Mouse (Mus musculus) heart, adult 18-20 months (tissue): ENCODE measurements around the gene Yrdc. TPM values are rescaled to one million over a fixed set of nuclear protein-coding genes. Genes with fewer than 3 reads are reported as not detected.
A peak's percentile ranks its signal among the peaks of the same experiment; 100 is the strongest.

ENCODE experiments used
- DNase-seq, 2 experiments: peaks; one replicate each; pipeline ENCODE4 v3.0.0; 2021 to 2022; ENCODE audit warnings: mixed read lengths in 1 of 2
- long read RNA-seq, 2 experiments: library from polyadenylated mRNA; stranded (forward); transcript quantifications; one replicate each; pipeline ENCODE4 v2.0.0; 2021
- total RNA-seq, 2 experiments: library from RNA; stranded (reverse); gene quantifications; 2 replicates each; pipeline ENCODE4 v1.2.3; 2021

Yrdc gene
- total RNA-seq = 10 to 100 TPM; 20.0 to 20.5 TPM
- long read RNA-seq, experiment 1, transcript Yrdc-201 (5 exons, 1,634 nt) = major isoform, 38 of 46 reads
- long read RNA-seq, experiment 1, partial matches to known transcripts = 0 of 46 reads
- long read RNA-seq, experiment 1, other reads (novel, unspliced or antisense) = 7 of 46 reads
- long read RNA-seq, experiment 2, transcript Yrdc-201 (5 exons, 1,634 nt) = major isoform, 6 of 12 reads
- long read RNA-seq, experiment 2, partial matches to known transcripts = 0 of 12 reads
- long read RNA-seq, experiment 2, other reads (novel, unspliced or antisense) = 6 of 12 reads

DNA sequence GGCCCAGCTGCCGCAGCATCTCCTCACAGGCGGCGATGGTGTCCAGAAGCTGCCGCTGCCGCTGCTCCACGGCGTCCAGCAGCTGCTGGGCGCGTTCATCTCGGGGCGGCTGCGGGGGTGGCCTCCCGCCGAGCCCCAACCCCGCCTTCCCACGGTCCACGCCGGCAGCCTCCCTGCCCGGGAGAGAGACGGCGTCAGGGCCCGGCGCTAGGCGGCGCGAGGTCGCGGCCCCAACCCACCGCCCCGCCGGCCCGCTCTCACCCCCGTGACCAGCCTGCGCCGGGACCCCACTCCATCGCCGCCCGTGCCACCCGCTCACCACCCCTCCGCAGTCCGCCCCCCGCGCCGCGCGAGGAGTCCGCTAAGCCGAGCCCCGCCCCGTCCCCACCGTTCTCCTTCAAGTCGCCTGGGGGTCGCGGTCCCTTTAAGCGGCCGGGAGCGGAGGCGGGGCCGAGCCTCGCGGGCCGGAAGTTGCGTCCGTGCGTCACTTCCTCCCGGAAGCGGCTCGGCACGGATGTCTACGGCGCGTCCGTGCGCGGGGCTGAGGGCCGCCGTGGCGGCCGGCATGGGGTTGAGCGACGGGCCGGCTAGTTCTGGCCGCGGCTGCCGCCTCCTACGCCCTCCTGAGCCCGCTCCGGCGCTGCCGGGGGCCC is at the start of gene Yrdc:
Gene Yrdc, plus strand, starts transcription at position 419 of the 653 bp plus-strand sequence.
- DNase-seq = peak; percentile 95

DNA sequence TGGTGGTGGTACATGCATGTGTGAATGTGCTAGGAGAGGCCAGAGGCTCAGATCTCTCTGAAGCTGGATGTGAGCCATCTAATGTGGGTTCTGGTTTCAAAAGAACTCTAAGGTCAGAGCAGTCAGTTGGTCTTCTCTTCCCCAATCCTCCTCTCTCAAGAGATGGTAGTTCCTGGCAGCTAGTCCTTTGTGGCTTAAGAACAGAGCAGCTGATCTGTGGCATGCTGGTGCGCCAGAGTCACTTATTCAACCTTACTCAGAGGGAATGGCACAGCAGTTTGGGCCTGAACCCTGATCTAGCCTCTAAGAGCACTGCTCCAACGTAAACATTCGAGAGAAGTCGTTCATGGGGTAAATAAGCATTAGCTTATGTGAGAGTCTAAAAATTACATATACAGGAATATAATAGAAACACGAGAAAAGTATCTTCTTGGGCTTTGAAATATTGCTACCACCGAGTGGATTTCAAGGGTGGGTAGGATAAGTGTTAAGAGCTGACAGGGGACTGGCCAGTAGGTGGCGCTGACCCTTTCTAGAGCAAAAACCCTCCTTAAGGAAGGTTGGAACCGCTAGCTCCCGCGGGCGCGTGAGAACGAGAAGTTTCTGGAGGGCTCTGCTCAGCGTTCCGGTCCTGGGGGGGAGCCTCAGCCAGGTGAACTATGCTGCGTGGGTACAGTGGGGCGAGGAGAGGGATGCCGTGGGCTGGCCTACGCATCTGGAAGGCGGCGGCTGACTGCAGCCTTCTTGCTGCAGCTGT is 48.7 kb upstream of the Yrdc start, which contains the start of gene Mtf1:
Gene Mtf1, plus strand, starts transcription at position 553 of the 757 bp plus-strand sequence.
- DNase-seq = peak; percentile 85 to 92

DNA sequence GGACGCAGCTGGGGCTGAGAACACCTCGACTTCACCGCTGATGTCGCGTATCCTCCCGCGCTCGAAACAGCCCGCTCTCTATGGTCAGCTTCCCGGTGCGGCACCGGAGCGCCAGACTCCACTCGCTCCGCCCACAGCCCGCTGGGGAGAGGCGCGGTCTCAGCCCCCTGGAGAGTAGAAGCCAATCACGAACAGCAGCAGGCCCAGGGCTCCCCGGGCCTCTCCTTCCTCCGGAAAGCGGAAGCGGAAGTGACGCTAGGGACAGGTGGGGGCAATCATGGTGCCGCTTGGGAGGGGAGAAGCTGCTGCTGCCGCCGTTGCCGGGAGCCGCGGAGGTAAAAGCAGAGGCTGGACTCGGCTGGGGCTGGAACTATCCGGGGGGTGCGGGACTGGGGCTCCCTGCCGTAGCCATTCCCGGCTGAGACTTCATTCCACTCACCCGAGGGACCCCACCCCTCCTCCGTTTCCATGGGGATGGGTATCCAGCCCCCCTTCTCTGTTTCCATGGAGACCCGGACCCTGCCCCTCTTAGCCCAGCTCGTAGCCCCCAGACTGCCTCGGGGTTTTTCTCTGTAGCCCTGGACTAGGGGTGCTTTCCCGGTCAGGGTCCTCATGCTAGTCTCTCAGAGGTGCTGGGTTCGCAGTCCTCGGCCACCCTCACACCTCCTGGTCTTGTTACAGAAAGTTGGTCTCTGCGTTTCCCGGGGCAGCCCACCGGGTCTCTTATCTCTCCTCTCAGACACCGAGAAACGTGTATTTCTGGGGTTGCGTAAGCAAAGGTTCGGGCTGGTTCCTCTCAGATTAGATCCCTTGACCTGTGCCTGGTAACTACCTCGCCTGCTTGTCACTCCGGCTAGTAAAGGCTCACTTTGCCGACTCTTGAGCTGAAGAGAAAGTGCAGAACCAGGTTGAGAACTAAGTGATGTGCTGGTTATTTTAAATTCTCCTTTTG is 47.9 kb upstream of the Yrdc start:
- peak; percentile 98 for DNase-seq

DNA sequence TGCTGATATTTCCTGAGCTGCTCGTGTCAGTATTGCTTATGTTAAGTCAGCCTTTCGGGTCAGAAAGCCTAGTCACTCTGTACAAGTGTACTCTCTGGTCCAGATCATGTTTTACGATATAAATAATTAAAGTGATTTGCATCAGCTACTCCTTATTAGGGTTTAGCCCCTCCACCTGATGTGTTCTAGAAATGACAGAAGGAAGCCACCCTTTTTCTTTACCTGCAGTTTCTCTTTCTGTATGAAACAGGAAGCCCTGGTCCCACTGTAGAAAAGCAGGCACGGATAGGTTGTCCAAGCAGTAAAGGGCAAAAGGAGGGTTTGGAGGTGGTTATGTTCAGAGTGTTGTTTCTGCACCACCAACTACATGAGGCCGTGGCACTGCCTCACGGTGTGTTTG is 47.1 kb upstream of the Yrdc start:
- DNase-seq = no peak

DNA sequence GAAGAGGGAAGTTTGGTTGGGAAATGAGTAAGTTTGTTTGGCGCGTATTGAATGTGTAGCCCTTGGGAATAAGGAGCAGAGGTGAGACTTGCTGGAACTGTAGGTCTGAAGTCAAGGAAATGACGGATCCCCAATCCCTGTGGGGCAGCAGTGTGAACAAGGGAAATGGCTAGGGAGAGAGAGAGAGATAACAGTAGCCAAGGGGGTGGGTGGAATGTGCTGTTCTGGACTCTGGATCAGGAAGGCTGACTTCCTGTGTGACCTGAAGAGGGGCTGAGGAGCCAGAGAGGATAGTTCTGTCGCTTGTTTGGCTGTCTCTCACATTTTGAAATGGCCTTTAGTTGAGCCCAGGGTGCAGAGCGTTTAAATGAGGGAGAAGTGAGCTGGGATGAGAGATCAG is 42.0 kb upstream of the Yrdc start:
- peak in 1 of 2 experiments; percentile 42 for DNase-seq

DNA sequence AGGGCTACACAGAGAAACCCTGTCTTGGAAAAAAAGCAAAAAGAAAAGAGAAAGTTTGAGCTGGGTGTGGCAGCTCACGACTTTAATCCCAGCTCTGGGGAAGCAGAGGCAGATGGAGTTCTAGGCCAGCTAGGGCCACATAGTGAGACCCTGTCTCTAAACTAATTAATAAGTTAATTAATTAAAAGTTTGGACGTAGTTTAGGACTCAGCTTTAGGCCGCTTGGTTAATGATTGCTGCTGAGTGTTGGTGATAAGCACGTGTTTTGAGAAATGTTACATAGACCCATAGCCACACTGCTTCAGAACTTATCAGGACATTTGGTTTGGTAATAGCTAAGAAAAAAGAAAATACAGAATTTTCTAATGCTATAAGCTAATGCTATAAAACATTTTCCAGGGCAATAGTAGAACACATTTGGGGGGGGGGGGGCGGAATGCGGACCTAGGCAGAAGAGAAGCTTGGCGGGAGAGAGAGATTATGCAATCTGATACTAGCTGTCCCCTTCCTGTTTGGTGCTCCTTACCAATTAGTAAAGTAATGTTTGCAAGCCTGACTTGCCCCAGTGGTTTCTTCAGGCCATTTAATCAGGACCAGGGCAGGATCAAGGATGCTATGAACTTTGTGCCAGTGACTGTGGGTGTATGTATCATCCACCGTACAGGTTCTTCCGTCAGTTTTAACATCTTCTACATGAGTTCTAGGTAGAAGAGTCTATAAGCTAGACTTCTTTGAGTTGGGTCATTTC is 41.2 kb upstream of the Yrdc start:
- no peak for DNase-seq

DNA sequence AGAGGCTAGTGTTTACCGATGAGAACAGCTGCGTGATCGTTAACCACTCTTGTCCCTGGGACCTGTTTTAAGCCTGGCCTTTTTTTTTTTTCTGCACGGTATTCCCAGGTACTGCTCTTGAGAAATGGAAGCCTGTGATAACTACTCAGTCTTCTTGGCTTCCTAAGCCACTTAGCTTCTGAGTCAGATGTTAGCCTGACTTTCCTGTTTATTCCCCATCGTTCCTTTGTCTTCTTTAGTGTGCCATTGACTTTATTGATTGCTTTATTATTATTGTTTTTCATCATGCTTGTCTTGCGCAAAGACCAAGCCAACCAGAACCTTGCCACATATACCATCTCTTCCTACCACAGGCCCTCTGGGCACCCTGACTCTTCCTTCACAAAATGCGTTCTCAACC is 40.4 kb upstream of the Yrdc start:
- no peak for DNase-seq

DNA sequence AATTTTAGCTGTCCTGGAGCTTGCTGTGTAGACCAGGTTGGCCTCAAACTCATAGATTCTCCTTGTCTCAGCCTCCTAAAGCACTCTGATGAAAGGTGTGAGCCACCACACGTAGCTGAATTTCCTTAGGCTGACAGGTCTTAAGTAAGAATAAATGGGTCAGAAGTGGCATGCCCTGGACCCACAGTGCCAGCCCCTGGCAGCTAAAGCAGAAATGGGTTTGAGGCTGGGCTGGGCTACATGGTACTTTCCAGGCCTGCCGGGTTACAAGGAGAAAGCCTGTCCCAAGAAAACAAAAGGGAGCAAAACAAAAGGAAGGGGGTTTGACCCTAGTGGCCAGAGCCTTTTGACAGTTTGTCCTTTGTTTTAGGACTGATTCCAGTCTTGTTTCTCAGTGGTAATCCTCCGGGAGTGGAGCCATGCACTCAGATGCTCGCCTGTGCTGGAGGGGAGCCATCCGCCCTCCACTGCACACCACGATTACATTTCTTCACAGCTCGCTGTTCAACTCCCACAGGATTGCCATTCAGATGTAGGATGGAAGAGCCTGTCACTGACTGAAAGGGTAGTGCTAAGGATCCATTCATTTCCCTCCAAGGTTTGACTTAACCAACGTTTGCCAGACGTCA is 39.0 kb upstream of the Yrdc start:
- DNase-seq = peak in 1 of 2 experiments; percentile 12

DNA sequence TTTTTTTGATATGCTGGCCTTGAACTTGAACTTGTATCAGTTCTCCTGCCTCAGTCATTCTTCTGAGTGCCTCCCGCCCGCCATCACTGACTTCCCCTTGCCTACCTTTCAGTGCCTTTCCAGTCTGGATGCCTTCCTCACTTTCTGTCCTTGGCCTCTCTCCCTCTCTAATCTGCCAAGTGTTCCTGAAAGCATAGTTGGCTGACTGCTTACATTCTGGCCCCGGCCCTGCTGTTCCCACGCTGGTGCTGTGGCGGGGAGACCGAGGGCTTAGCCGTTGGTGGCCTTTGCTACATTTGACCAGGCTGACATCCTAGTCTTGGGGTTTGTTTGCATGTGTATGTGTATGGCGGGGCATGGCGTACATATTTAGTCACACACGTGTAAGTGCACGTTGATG is 34.6 kb upstream of the Yrdc start:
- peak; percentile 42 to 49 for DNase-seq

DNA sequence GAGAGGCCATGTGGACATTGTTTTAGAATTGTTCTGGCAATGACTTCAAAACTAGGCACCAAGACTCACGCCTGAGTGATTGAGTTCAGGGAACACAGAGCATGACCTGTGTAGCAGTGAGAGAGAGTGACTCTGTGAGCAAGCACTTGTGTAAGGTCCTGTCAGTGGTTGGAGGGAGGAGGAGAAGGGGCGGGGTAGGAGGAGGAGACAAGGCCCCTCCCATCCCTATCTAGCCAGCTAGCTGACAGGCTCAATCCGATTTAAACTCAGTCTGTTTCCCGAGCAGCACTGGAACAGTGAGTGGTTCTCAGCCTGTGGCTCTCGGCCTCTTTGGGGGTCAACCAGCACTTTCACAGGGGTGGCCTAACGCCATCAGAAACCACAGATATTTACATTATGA is 32.7 kb upstream of the Yrdc start:
- DNase-seq = peak; percentile 67

DNA sequence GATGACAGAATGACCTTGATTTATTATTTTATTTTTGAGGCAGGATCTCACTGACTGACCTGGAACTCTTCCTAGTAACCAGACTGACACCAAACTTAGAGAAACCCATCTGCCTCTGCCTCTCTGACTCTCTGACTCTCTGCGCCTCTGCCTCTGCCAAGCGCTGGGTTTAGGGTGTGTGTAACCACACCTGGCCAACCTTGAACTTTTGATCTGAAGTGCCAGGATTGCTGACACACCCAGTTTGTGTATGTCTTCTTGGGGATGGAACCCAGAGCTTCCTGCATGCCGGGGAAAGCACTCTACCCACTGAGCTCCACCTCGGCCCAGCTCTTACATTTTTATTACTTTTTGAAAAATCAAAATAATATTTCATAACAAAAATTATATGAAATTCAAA is 31.6 kb upstream of the Yrdc start:
- no peak for DNase-seq

DNA sequence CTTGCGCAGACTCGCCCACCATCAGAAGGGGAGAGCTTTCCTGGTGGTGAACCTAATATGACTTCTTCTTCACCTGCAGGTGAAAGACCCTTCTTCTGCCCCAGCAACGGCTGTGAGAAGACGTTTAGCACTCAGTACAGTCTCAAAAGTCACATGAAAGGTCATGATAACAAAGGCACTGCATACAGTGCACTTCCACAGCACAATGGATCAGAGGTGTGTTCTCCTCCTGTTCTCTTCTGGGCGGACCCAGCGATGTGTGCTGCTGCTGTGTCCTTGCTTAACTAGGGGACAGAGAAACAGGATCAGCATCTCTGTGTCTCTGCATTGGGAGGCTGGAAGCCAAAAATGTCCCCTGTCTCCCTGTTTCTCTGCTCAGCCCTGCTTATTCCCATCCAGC is 25.5 kb upstream of the Yrdc start:
- DNase-seq = no peak

DNA sequence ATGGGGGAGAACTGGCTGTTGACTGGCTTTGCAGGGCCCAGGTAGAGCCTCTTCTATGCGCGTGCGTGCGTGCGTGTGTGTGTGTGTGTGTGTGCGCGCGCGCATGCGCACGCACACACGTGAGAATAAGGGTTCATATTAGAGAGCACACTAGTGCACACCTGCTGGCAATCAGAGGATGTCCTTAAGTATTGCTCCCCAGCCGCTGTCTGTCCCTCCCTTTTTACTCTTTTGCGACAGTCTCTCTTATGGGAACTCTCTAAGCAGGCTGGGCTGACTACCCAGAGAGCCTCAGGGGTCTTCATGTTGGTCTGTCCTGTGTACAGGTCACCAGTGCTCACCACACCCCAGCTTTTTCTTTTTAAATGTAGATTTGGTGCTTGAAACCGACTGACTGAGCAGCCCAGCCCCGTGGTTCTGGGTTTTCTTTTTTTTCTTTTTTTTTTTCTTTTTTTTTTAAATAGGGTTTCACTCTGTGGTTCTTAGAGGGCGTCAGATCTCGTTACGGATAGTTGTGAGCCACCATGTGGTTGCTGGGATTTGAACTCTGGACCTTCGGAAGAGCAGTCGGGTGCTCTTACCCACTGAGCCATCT is 25.0 kb upstream of the Yrdc start:
- no peak for DNase-seq

DNA sequence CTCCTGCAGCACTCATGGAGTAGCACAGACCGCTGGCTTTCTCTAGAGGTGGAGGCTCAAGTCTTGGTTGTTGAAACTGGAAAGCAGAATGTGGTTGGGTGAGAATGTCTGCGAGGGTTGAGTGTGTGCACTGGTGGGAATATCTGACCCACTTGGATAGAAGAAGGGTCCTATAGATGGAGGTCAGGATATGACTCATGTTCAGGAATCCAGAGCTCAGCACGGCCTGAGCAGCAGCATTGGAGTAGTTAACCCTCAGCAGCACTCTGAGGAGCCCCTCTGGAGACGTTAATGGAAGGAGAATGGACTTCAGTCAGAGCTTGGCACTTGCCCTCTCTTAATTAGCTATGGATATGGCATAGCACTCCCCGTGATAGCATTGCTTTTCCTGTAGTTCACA is 20.8 kb upstream of the Yrdc start:
- DNase-seq = no peak

DNA sequence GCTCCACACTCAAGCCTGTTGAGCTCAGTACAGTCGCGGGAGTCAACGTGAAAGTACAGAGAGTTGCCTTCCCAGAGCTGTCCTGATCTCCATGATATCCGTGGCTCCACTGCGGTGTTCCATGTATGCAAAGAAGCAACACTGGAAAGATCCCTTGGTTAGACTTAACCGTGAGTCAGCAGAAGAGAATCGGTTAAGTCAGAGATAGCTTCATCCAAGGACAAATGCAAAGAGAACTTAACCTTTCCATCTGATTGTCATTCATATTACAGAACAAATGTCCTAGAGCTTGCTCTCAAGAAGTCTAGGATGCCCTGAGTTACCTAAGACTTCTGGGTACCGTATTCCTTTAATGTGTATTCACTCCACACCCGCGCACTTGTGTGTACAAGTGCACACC is 17.7 kb upstream of the Yrdc start:
- no peak for DNase-seq

DNA sequence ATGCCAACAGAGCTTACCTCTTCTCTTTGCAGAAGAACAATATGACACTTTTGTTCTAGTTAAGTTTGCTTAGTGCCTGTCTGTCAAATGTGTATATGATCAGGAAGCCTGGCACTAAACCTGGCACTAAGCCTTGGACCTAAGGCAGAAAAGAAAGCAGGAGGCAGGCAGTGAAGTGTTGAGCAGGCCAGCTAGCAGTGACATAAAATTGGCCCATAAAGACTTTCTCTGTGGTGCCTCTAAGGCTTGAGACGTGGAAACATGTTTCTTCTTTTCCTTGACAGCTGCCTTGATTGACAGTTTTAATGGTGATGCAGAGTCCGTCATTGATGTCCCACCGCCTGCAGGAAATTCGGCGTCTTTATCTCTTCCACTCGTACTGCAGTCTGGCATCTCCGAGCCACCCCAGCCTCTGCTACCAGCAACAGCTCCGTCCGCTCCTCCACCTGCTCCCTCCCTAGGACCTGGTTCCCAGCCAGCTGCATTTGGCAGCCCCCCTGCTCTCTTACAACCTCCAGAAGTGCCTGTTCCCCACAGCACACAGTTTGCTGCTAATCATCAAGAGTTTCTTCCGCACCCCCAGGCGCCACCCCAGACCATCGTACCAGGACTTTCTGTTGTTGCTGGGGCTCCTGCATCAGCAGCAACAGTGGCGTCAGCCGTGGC is 12.3 kb upstream of the Yrdc start:
- DNase-seq = no peak

DNA sequence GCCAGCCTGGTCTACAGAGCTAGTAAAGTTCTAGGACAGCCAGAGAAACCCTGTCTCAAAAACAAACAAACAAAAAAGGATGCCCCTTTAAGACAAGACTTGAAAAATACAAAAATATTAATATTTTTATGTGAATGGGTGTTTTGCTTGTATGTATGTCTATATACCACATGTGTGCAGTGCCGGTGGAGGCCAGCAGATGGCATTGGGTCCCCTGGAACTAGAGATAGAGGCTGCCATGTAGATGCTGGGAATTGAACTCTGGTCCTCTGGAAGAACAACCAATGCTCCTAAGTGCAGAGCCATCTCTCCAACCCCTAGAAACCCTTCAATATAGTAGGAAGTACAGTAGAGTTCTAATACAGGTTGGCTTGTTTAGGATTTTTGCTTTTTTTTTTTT is 9.5 kb upstream of the Yrdc start:
- no peak for DNase-seq

DNA sequence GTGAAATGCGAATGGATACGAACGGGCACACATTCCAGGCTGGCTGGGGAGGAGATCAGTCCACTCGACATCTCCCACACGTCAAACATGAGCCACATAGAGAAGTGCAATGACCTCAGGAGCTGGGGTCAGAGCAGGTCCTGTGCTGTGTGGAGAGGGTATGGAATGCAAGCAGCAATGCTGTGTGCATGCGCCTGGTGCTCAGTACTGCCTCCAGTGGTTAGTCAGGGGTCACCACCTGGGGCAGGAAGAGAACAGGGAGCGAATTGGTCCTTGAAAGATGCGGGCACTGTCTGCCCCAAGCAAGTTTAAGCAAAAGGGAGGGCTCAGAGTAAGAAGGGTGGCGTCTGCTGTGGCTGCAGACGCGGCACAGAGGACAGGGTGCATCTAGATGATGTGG is 7.0 kb upstream of the Yrdc start:
- peak in 1 of 2 experiments; percentile 38 for DNase-seq

DNA sequence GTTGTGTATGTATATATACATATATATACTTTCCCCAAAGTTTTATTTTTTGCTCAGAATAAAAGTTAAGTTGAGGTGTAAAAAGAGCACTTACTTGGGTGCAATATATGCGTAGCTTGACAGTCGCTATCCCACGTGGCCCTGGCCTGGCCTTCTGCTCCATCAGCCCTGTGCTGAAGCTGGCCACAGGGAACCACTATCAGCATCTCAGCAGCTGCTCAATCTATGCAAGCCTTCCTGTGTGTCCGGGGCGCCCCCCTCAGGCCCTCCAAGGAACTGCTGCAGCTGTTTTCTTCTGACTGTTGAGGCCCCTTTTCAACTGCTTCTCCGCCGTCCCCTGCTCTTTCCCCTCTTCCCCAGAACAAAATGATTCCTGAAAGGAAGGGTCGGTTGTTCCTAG is 2.9 kb upstream of the Yrdc start:
- peak; percentile 71 to 90 for DNase-seq
